ENCODE assay signal across 13 mouse cellular contexts in genomic region chr17:7608046-7608445, GRCm38 (mm10).
DNase-seq lines count a peak whose midpoint lies in the region.
"Had no signal": no experiment of that assay in that cellular context is flagged by ENCODE, and none has a peak within 500 bp of the region (broad histone marks: within the 10 kb centered on the region; RNA-seq: fewer than 3 reads in every experiment).

No protein-coding gene starts in this region.

- peak; percentile 1 for DNase-seq in cerebellum, adult 9-10 months
- DNase-seq in cerebellum, adult 11-12 months: no peak
- peak; percentile 50 to 52 for DNase-seq in heart, postnatal 10 days
- DNase-seq in heart, postnatal 25 days (ENCODE audit: low spot score): no peak
- peak; percentile 59 for DNase-seq in 3134 (ENCODE audit: extremely low read depth, insufficient read length, low spot score)
- peak; percentile 22 for DNase-seq in gastrocnemius, postnatal 10 days
- DNase-seq in kidney, adult 11 months: no peak
- DNase-seq in adrenal gland, postnatal 10 days: no peak
- DNase-seq: kidney, adult 8-10 months; kidney, postnatal 14 days; left cerebral cortex, postnatal 4 days; liver; lung, postnatal 14 days had no signal

- intact Hi-C loops in heart, postnatal 10 days (cut with DNase I): no loop called here
- intact Hi-C loops in heart, postnatal 25 days (cut with DNase I): no loop called here

Comparison
In these comparisons a context has a peak if more than half of its experiments do, and no peak if none do; other contexts are left out.
1. DNase-seq: peak in cerebellum, adult 9-10 months (single experiment), heart, postnatal 10 days (2 of 2), 3134 (single experiment) and gastrocnemius, postnatal 10 days (single experiment); none in cerebellum, adult 11-12 months (single experiment), heart, postnatal 25 days (single experiment), kidney, adult 11 months (single experiment) and adrenal gland, postnatal 10 days (single experiment).